Mouse (Mus musculus) liver, postnatal 0 days (tissue): ENCODE measurements around the gene 4930535I16Rik.

Source experiments
- CTCF ChIP-seq: sonication (generic); IDR thresholded peaks from 2 replicates; pipeline ENCODE4 v1.5.1; 2016; ENCODE audit warnings: antibody characterized with exemption, low read depth
- EP300 ChIP-seq: IDR thresholded peaks from 2 replicates; pipeline ENCODE4 v1.6.1; 2016; ENCODE audit warnings: antibody characterized with exemption, low read depth, mild to moderate bottlenecking

DNA sequence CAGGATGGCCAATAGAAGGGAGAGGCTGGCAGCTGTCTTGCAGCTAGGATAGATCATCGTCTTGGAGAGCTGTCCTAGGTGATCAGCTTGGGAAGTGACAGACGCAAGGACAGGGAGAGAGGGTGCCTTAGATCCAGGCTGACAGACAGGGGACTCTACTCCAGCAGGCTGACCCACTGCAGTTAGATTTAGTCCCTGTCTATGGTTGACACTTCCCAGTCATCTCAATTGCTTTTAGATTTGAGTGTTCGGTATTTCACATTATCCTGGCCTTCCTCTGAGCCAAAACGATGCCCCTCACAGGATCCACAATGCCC lies 39.6 kb upstream of the 4930535I16Rik start:
- TF ChIP-seq CTCF = no peak
- no peak for TF ChIP-seq EP300
